ENCODE assay signal across 8 mouse cellular contexts in genomic region chr16:58512181-58512761, GRCm38 (mm10). TPM values are rescaled to one million over a fixed set of nuclear protein-coding genes. Genes with fewer than 3 reads are reported as not detected.
DNase-seq lines count a peak whose midpoint lies in the region; ATAC-seq and TF ChIP-seq lines count a peak whose summit lies in the region.

No protein-coding gene starts in this region.

- no peaks in the 10 kb centered on the region for H3K27me3 ChIP-seq in hindbrain, embryonic 15.5 days
- no peaks in the 10 kb centered on the region for H3K27me3 ChIP-seq in lung, embryonic 16.5 days (ENCODE audit: control insufficient read depth, insufficient read depth, low read depth, low read length)
- H3K27me3 ChIP-seq in testis, adult 2 months (ENCODE audit: control insufficient read depth, insufficient read depth, low read length): no peaks in the 10 kb centered on the region

- no peak for TF ChIP-seq POLR2A in embryonic fibroblast, embryonic 13.5 days (IDR thresholded peaks at IDR 0.05; ENCODE audit: low read depth, low read length)
- TF ChIP-seq POLR2A in testis, adult 2 months (IDR thresholded peaks at IDR 0.05; ENCODE audit: control insufficient read depth, low read depth, low read length): no peak

- DNase-seq in frontal cortex, adult 2 months (ENCODE audit: extremely low spot score in 1 of 2, low spot score in 1 of 2): no peak
- DNase-seq in thymus, adult 18-20 months: no peak
- DNase-seq in layer of hippocampus, adult 9-10 months (ENCODE audit: low spot score): no peak

- no peak for TF ChIP-seq CTCF in embryonic fibroblast, embryonic 13.5 days (IDR thresholded peaks at IDR 0.05; ENCODE audit: borderline replicate concordance, insufficient read depth, low read length)
- TF ChIP-seq CTCF in testis, adult 2 months (IDR thresholded peaks at IDR 0.05; ENCODE audit: control insufficient read depth, insufficient read depth, insufficient replicate concordance, low read depth, low read length): no peak

- no peaks in the 10 kb centered on the region for H3K36me3 ChIP-seq in hindbrain, embryonic 15.5 days
- H3K36me3 ChIP-seq in lung, embryonic 16.5 days (ENCODE audit: control insufficient read depth, insufficient read depth, low read length): no peaks in the 10 kb centered on the region
- H3K36me3 ChIP-seq in testis, adult 2 months (ENCODE audit: control insufficient read depth, insufficient read depth, low read length): no peaks in the 10 kb centered on the region

- H3K4me2 ChIP-seq in hindbrain, embryonic 15.5 days: peak overlapping the region; percentile 29; the same call in 1 of the 2 replicates
- H3K4me2 ChIP-seq in lung, embryonic 16.5 days (ENCODE audit: low read depth, low read length): peak overlapping the region; percentile 46

- 0 out of 2 replicates have a peak, but pooled peaks have one; percentile 8 for ATAC-seq in frontal cortex, adult (ENCODE audit: low TSS enrichment)
- peak; percentile 40; the same call in 1 of the 2 replicates for ATAC-seq in hindbrain, embryonic 15.5 days (ENCODE audit: low FRiP score, low read depth)
- ATAC-seq in lung, embryonic 16.5 days (ENCODE audit: low read depth): peak; percentile 24; the same call in 1 of the 2 replicates

- H3K4me3 ChIP-seq in embryonic fibroblast, embryonic 13.5 days (ENCODE audit: insufficient read depth, low read length): no peak overlapping the region
- H3K4me3 ChIP-seq in hindbrain, embryonic 15.5 days: no peak overlapping the region
- peak overlapping the region; percentile 5; the same call in 1 of the 2 replicates for H3K4me3 ChIP-seq in lung, embryonic 16.5 days (ENCODE audit: low read length)
- no peak overlapping the region for H3K4me3 ChIP-seq in testis, adult 2 months (ENCODE audit: control insufficient read depth, low read depth, low read length)

- H3K27ac ChIP-seq in embryonic fibroblast, embryonic 13.5 days (ENCODE audit: insufficient read depth, low read length): peak overlapping the region; percentile 27; the same call in 1 of the 2 replicates
- peak overlapping the region; percentile 68 for H3K27ac ChIP-seq in hindbrain, embryonic 15.5 days (replicated peaks)
- H3K27ac ChIP-seq in lung, embryonic 16.5 days (ENCODE audit: low read length): peak overlapping the region; percentile 72
- peak overlapping the region; percentile 5 for H3K27ac ChIP-seq in testis, adult 2 months (ENCODE audit: control insufficient read depth, insufficient read depth, low read depth, low read length)

- H3K9ac ChIP-seq in hindbrain, embryonic 15.5 days: no peak overlapping the region
- H3K9ac ChIP-seq in lung, embryonic 16.5 days (ENCODE audit: low read length): no peak overlapping the region; the same call in 1 of the 2 replicates

- WGBS in hindbrain, embryonic 15.5 days: 30% methylated on average over 9 of the region's 9 CpGs
- 11% methylated on average over 9 of the region's 9 CpGs for WGBS in lung, embryonic 16.5 days

- peaks cover 9% of the 10 kb centered on the region for H3K4me1 ChIP-seq in embryonic fibroblast, embryonic 13.5 days (ENCODE audit: control insufficient read depth, insufficient read depth, low read length)
- peaks cover 16% of the 10 kb centered on the region for H3K4me1 ChIP-seq in hindbrain, embryonic 15.5 days (replicated peaks)
- peaks cover 41% of the 10 kb centered on the region for H3K4me1 ChIP-seq in lung, embryonic 16.5 days (replicated peaks; ENCODE audit: control insufficient read depth, insufficient read depth, low read length)
- peaks cover 6% of the 10 kb centered on the region for H3K4me1 ChIP-seq in testis, adult 2 months (ENCODE audit: control insufficient read depth, insufficient read depth, low read length)

- H3K9me3 ChIP-seq in hindbrain, embryonic 15.5 days: no peaks in the 10 kb centered on the region
- H3K9me3 ChIP-seq in lung, embryonic 16.5 days (ENCODE audit: control insufficient read depth, low read length): no peaks in the 10 kb centered on the region

RNA-seq across cellular contexts. Expression of gene St3gal6, which starts 11.8 kb away (rescaled TPM):
- polyA plus RNA-seq in frontal cortex, adult 2 months (2012; rRNA removed): 14.4 and 18.8 TPM in 2 replicates
- 8.0 and 11.2 TPM in 2 replicates for polyA plus RNA-seq in embryonic fibroblast, embryonic 13.5 days (2011; ENCODE audit: insufficient read length, low read depth, missing spikeins)
- 13.2 and 14.2 TPM in 2 replicates for polyA plus RNA-seq in hindbrain, embryonic 15.5 days (2015; fragmentation: Nextera tagmentation; extraction: Ambion mirVana)
- 33.7 and 34.7 TPM in 2 replicates for polyA plus RNA-seq in lung, embryonic 16.5 days (2015; fragmentation: Nextera tagmentation; extraction: Ambion mirVana)
- 24.2 and 27.0 TPM in 2 replicates for polyA plus RNA-seq in testis, adult 2 months (2012; rRNA removed)

Comparison
In these comparisons a context has a peak if more than half of its experiments do, and no peak if none do; other contexts are left out.
1. H3K27ac ChIP-seq: peak in every context shown above with its lines; median percentile 72 in lung, embryonic 16.5 days; 68 in hindbrain, embryonic 15.5 days; 27 in embryonic fibroblast, embryonic 13.5 days; 5 in testis, adult 2 months.